Mouse (Mus musculus): ENCODE measurements around the gene Prkar1b. TPM values are rescaled to one million over a fixed set of nuclear protein-coding genes. Genes with fewer than 3 reads are reported as not detected.

Prkar1b gene
- polyA plus RNA-seq, 1 experiment from 2014 or later: 25.4 TPM

GRCm38 (mm10) chr5:139073977-139074376 is 75.8 kb downstream of the Prkar1b start:
- no peaks in the 10 kb centered on the region for H3K9me3 ChIP-seq
- no peak for ATAC-seq (ENCODE audit: low FRiP score, low read depth)
- no peak overlapping the region for H3K4me3 ChIP-seq
- H3K36me3 ChIP-seq: no peaks in the 10 kb centered on the region
- no peaks in the 10 kb centered on the region for H3K27me3 ChIP-seq
- H3K27ac ChIP-seq: no peak overlapping the region
- WGBS: 70% methylated on average over 7 of the region's 7 CpGs
- no peak overlapping the region for H3K4me2 ChIP-seq (replicated peaks)
- no peak overlapping the region for H3K9ac ChIP-seq
- peaks cover 31% of the 10 kb centered on the region for H3K4me1 ChIP-seq

- H3K27ac ChIP-seq: no peak overlapping the region
- H3K4me3 ChIP-seq: no peak overlapping the region
- no peaks in the 10 kb centered on the region for H3K36me3 ChIP-seq
- no peaks in the 10 kb centered on the region for H3K27me3 ChIP-seq
- H3K4me1 ChIP-seq: peaks cover 25% of the 10 kb centered on the region
- 88% methylated on average over 5 of the region's 5 CpGs for WGBS
- ATAC-seq (ENCODE audit: low FRiP score, low read depth): no peak
- no peaks in the 10 kb centered on the region for H3K9me3 ChIP-seq
- H3K9ac ChIP-seq: no peak overlapping the region
- H3K4me2 ChIP-seq (replicated peaks): no peak overlapping the region
Measured at GRCm38 (mm10) chr5:139072866-139073265, 76.9 kb downstream of the Prkar1b start.

- peak overlapping the region; percentile 39; the same call in 1 of the 2 replicates for H3K27ac ChIP-seq
Measured at GRCm38 (mm10) chr5:139066861-139067614, 82.8 kb downstream of the Prkar1b start.

GRCm38 (mm10) chr5:139064611-139065010 is 85.2 kb downstream of the Prkar1b start:
- Histone ChIP-seq H3K9ac (no peak overlapping the region), H3K36me3 (no peaks in the 10 kb centered on the region), H3K27me3 (no peaks in the 10 kb centered on the region), H3K27ac (no peak overlapping the region), H3K4me2 (replicated peaks) (no peak overlapping the region), H3K4me3 (no peak overlapping the region), H3K4me1 (peaks cover 25% of the 10 kb centered on the region), H3K9me3 (0 out of 2 replicates have a peak, but pooled peaks cover 3% of the 10 kb centered on the region)
- ATAC-seq (ENCODE audit: low FRiP score, low read depth): no peak
- 44% methylated on average over 5 of the region's 5 CpGs for WGBS

More at GRCm38 (mm10) chr5:139066861-139067614, 82.8 kb downstream of the Prkar1b start:
- no peak overlapping the region for H3K4me2 ChIP-seq (replicated peaks)
- no peaks in the 10 kb centered on the region for H3K36me3 ChIP-seq
- no peaks in the 10 kb centered on the region for H3K27me3 ChIP-seq
- no peak overlapping the region for H3K4me3 ChIP-seq
- 16% methylated on average over 7 of the region's 7 CpGs for WGBS
- H3K9me3 ChIP-seq: 0 out of 2 replicates have a peak, but pooled peaks cover 3% of the 10 kb centered on the region
- H3K9ac ChIP-seq: no peak overlapping the region
- H3K4me1 ChIP-seq: peaks cover 25% of the 10 kb centered on the region
- ATAC-seq (ENCODE audit: low FRiP score, low read depth): 0 out of 2 replicates have a peak, but pooled peaks have one; percentile 28

- no peak overlapping the region for H3K9ac ChIP-seq
- H3K27me3 ChIP-seq: peaks cover 6% of the 10 kb centered on the region; the same call in 1 of the 2 replicates
- no peaks in the 10 kb centered on the region for H3K36me3 ChIP-seq
- no peak overlapping the region for H3K4me2 ChIP-seq (replicated peaks)
- no peak overlapping the region for H3K4me3 ChIP-seq
- peaks cover 20% of the 10 kb centered on the region for H3K4me1 ChIP-seq
- 85% methylated on average over 5 of the region's 5 CpGs for WGBS
- ATAC-seq (ENCODE audit: low FRiP score, low read depth): no peak
- H3K9me3 ChIP-seq: 0 out of 2 replicates have a peak, but pooled peaks cover 3% of the 10 kb centered on the region
- H3K27ac ChIP-seq: no peak overlapping the region
Measured at GRCm38 (mm10) chr5:139061680-139062079, 88.1 kb downstream of the Prkar1b start.

GRCm38 (mm10) chr5:139060460-139061051 is 89.2 kb downstream of the Prkar1b start:
- Histone ChIP-seq H3K4me2 (replicated peaks) (no peak overlapping the region), H3K27ac (no peak overlapping the region), H3K4me3 (no peak overlapping the region), H3K9ac (no peak overlapping the region), H3K27me3 (peaks cover 6% of the 10 kb centered on the region; the same call in 1 of the 2 replicates), H3K36me3 (no peaks in the 10 kb centered on the region), H3K4me1 (peaks cover 25% of the 10 kb centered on the region), H3K9me3 (0 out of 2 replicates have a peak, but pooled peaks cover 3% of the 10 kb centered on the region)
- WGBS: 75% methylated on average over 12 of the region's 12 CpGs
- ATAC-seq (ENCODE audit: low FRiP score, low read depth): no peak

- H3K4me3 ChIP-seq: no peak overlapping the region
- H3K27ac ChIP-seq: no peak overlapping the region
- ATAC-seq (ENCODE audit: low FRiP score, low read depth): no peak
- H3K36me3 ChIP-seq: no peaks in the 10 kb centered on the region
- WGBS: 87% methylated on average over 10 of the region's 10 CpGs
- H3K9ac ChIP-seq: no peak overlapping the region
- peaks cover under 1% of the 10 kb centered on the region; the same call in 1 of the 2 replicates for H3K27me3 ChIP-seq
- H3K4me2 ChIP-seq (replicated peaks): no peak overlapping the region
- H3K4me1 ChIP-seq: peaks cover 10% of the 10 kb centered on the region
- no peaks in the 10 kb centered on the region for H3K9me3 ChIP-seq
Measured at GRCm38 (mm10) chr5:139053176-139053575, 96.6 kb downstream of the Prkar1b start.

GRCm38 (mm10) chr5:139051276-139051675 is 98.5 kb downstream of the Prkar1b start:
- Histone ChIP-seq H3K27ac (no peak overlapping the region), H3K4me3 (no peak overlapping the region), H3K9me3 (no peaks in the 10 kb centered on the region), H3K4me1 (peaks cover 2% of the 10 kb centered on the region; the same call in 1 of the 2 replicates), H3K9ac (no peak overlapping the region), H3K36me3 (no peaks in the 10 kb centered on the region), H3K4me2 (replicated peaks) (no peak overlapping the region), H3K27me3 (no peaks in the 10 kb centered on the region)
- no peak for ATAC-seq (ENCODE audit: low FRiP score, low read depth)
- 87% methylated on average over 18 of the region's 18 CpGs for WGBS

- no peaks in the 10 kb centered on the region for H3K27me3 ChIP-seq
- 79% methylated on average over 7 of the region's 7 CpGs for WGBS
- no peak overlapping the region for H3K9ac ChIP-seq
- no peaks in the 10 kb centered on the region for H3K4me1 ChIP-seq
- H3K36me3 ChIP-seq: no peaks in the 10 kb centered on the region
- no peak overlapping the region for H3K4me2 ChIP-seq (replicated peaks)
- no peaks in the 10 kb centered on the region for H3K9me3 ChIP-seq
- no peak overlapping the region for H3K4me3 ChIP-seq
- no peak overlapping the region for H3K27ac ChIP-seq
- ATAC-seq (ENCODE audit: low FRiP score, low read depth): no peak
Measured at GRCm38 (mm10) chr5:139049367-139049766, 100.4 kb downstream of the Prkar1b start.

- Histone ChIP-seq H3K4me2 (replicated peaks) (no peak overlapping the region), H3K27me3 (no peaks in the 10 kb centered on the region), H3K27ac (no peak overlapping the region), H3K9me3 (no peaks in the 10 kb centered on the region), H3K9ac (no peak overlapping the region), H3K36me3 (no peaks in the 10 kb centered on the region), H3K4me3 (no peak overlapping the region), H3K4me1 (peaks cover 6% of the 10 kb centered on the region; the same call in 1 of the 2 replicates)
- WGBS: 49% methylated on average over 2 of the region's 2 CpGs
- ATAC-seq (ENCODE audit: low FRiP score, low read depth): no peak
Measured at GRCm38 (mm10) chr5:139047171-139047570, 102.6 kb downstream of the Prkar1b start.

- H3K9ac ChIP-seq: no peak overlapping the region
- H3K4me2 ChIP-seq (replicated peaks): no peak overlapping the region
- peaks cover 6% of the 10 kb centered on the region; the same call in 1 of the 2 replicates for H3K4me1 ChIP-seq
- no peaks in the 10 kb centered on the region for H3K27me3 ChIP-seq
- ATAC-seq (ENCODE audit: low FRiP score, low read depth): no peak
- H3K4me3 ChIP-seq: no peak overlapping the region
- 61% methylated on average over 5 of the region's 5 CpGs for WGBS
- no peaks in the 10 kb centered on the region for H3K36me3 ChIP-seq
- H3K9me3 ChIP-seq: no peaks in the 10 kb centered on the region
- H3K27ac ChIP-seq: no peak overlapping the region
Measured at GRCm38 (mm10) chr5:139046636-139047035, 103.2 kb downstream of the Prkar1b start.

GRCm38 (mm10) chr5:139043546-139043945 is 106.3 kb downstream of the Prkar1b start:
- no peaks in the 10 kb centered on the region; the same call in 1 of the 2 replicates for H3K9me3 ChIP-seq
- H3K27me3 ChIP-seq: no peaks in the 10 kb centered on the region
- peaks cover 16% of the 10 kb centered on the region; the same call in 1 of the 2 replicates for H3K4me1 ChIP-seq
- no peak overlapping the region for H3K9ac ChIP-seq
- no peak overlapping the region for H3K27ac ChIP-seq
- no peaks in the 10 kb centered on the region for H3K36me3 ChIP-seq
- WGBS: 58% methylated on average over 4 of the region's 4 CpGs
- H3K4me3 ChIP-seq: no peak overlapping the region
- ATAC-seq (ENCODE audit: low FRiP score, low read depth): no peak
- no peak overlapping the region for H3K4me2 ChIP-seq (replicated peaks)

Measured in limb, embryonic 13.5 days (tissue).